Mouse (Mus musculus): ENCODE measurements at regions not wholly inside any gene's neighbourhood (a gene's known extent, or its start where the extent isn't known, plus 50 kb on each side); places are given as distances from the start of the nearest gene placed in this dataset.
"Not testable (repeated sequence)": the region's sequence is repeated elsewhere in the genome, so short reads cannot be mapped to it uniquely, and the experiment has no call there.

DNA sequence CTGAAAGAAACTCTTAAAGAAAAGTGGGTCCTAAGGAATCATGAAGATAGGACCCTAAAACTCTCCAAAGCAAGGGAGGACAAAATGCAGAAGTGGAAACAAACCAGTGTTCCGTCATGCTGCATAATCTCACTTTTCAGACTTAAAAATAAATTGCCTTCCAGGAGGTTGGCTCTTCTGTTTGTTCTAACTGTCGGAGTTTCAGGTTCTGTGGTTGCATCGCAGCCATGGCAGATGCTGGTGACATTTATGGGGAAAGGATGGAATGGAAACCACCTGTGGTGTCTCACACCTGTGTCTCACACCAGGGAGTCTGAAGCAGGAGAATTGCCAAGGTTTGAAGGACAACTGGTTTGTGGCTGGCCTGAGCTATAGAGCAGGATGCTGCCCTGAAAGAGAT lies 50.9 kb upstream of the Hivep1 start:
- H3K9ac ChIP-seq (replicated peaks; ENCODE audit: low read depth, low read length), result no peak overlapping the region
- H3K27ac ChIP-seq (ENCODE audit: low read depth), result no peak overlapping the region
- no peaks in the 10 kb centered on the region for H3K4me1 ChIP-seq (ENCODE audit: control insufficient read depth, insufficient read depth)
- no peaks in the 10 kb centered on the region for H3K9me3 ChIP-seq (replicated peaks; ENCODE audit: control insufficient read depth, low read length)
- no peaks in the 10 kb centered on the region for H3K27me3 ChIP-seq (ENCODE audit: control insufficient read depth, insufficient read depth, low read length)
- ATAC-seq (ENCODE audit: insufficient read depth, low read depth), result no peak
- TF ChIP-seq EP300 (IDR thresholded peaks at IDR 0.05; ENCODE audit: low read depth) (no peak), CTCF (IDR thresholded peaks at IDR 0.05; ENCODE audit: low read depth) (no peak)
- no peak overlapping the region for H3K4me2 ChIP-seq (ENCODE audit: low read depth, low read length)
- 67% methylated on average over 3 of the region's 3 CpGs for WGBS
- no peak for DNase-seq (ENCODE audit: low spot score)
- H3K4me3 ChIP-seq (ENCODE audit: low read depth, low read length), result no peak overlapping the region
- no peaks in the 10 kb centered on the region for H3K36me3 ChIP-seq (replicated peaks; ENCODE audit: control insufficient read depth, insufficient read depth, low read length)

DNA sequence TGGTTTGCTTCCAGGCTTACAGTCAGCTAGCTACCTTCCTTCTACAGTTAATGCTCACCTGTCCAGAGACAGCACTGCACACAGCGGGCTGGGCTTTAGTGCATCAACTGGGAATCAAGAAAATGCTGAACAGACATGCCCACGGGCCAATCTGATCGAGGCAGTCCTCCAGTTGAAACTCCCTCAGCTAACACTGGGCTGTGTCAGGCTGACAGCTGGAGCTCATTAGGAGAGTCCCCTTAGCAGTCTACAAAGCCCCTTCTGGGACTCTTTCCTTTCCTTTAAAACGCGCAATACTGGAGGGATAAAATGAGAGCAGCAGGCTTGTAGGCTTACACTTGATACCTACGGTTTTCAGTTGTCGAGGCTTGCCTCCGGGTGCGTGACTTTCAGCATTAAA lies 53.9 kb upstream of the Hivep1 start:
- Histone ChIP-seq H3K27ac (ENCODE audit: low read depth) (no peak overlapping the region), H3K9me3 (replicated peaks; ENCODE audit: control insufficient read depth, low read length) (no peaks in the 10 kb centered on the region), H3K9ac (replicated peaks; ENCODE audit: low read depth, low read length) (no peak overlapping the region), H3K27me3 (ENCODE audit: control insufficient read depth, insufficient read depth, low read length) (no peaks in the 10 kb centered on the region), H3K4me3 (ENCODE audit: low read depth, low read length) (no peak overlapping the region), H3K4me1 (ENCODE audit: control insufficient read depth, insufficient read depth) (no peaks in the 10 kb centered on the region), H3K36me3 (replicated peaks; ENCODE audit: control insufficient read depth, insufficient read depth, low read length) (no peaks in the 10 kb centered on the region), H3K4me2 (ENCODE audit: low read depth, low read length) (0 out of 2 replicates have a peak overlapping the region, but pooled peaks have one; percentile 12)
- DNase-seq (ENCODE audit: low spot score) (no peak), ATAC-seq (ENCODE audit: insufficient read depth, low read depth) (no peak)
- no peak for TF ChIP-seq CTCF (IDR thresholded peaks at IDR 0.05; ENCODE audit: low read depth)
- TF ChIP-seq EP300 (IDR thresholded peaks at IDR 0.05; ENCODE audit: low read depth), result no peak
- 44% methylated on average over 9 of the region's 9 CpGs for WGBS

DNA sequence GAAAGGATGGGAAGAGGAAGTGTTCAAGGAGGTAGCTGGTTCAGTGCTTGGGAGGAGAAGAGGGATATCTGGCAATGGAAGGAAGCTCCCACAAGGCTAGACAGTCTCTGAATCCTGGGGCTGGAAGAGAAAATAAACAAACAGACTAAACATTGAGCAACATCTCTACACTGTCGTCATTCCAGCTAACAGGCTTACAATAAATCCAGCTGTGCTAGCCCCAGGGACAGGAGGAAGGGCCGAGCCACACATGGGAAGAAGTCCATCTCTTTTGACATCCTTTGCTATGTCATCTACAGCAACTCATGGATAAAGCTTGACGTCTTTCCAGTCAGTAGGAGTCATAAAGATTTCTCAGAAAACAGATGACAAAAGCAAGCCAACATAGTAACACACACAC lies 57.7 kb upstream of the Hivep1 start:
- DNase-seq (ENCODE audit: low spot score) (no peak), ATAC-seq (ENCODE audit: insufficient read depth, low read depth) (no peak)
- no peak overlapping the region for H3K9ac ChIP-seq (replicated peaks; ENCODE audit: low read depth, low read length)
- TF ChIP-seq EP300 (IDR thresholded peaks at IDR 0.05; ENCODE audit: low read depth) (no peak), CTCF (IDR thresholded peaks at IDR 0.05; ENCODE audit: low read depth) (no peak)
- H3K36me3 ChIP-seq (replicated peaks; ENCODE audit: control insufficient read depth, insufficient read depth, low read length), result no peaks in the 10 kb centered on the region
- no peak overlapping the region for H3K27ac ChIP-seq (ENCODE audit: low read depth)
- H3K4me3 ChIP-seq (ENCODE audit: low read depth, low read length), result no peak overlapping the region
- 49% methylated on average over 3 of the region's 3 CpGs for WGBS
- H3K4me2 ChIP-seq (ENCODE audit: low read depth, low read length), result no peak overlapping the region
- no peaks in the 10 kb centered on the region for H3K4me1 ChIP-seq (ENCODE audit: control insufficient read depth, insufficient read depth)
- H3K9me3 ChIP-seq (replicated peaks; ENCODE audit: control insufficient read depth, low read length), result no peaks in the 10 kb centered on the region
- no peaks in the 10 kb centered on the region for H3K27me3 ChIP-seq (ENCODE audit: control insufficient read depth, insufficient read depth, low read length)

DNA sequence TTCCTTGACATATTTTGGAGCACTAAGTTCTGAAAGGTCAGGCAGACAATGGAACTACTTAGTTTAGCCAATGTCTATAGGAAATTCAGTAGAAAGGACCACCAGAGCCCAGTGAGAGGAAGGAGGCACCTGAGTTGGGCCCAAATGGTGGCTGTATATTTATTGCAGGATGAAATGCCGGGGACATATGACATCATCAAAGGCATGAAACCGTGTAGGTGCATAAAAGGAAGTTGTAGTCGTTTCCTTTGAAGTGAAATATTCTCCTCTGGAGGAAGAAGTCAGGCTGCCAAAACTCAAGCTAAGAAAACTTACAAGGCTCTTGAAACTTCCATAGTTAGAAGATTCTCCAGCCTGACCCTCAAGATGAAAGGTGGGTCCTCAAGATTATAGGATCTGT lies 75.9 kb upstream of the Hivep1 start:
- H3K9me3 ChIP-seq (replicated peaks; ENCODE audit: control insufficient read depth, low read length), result no peaks in the 10 kb centered on the region
- no peak for DNase-seq (ENCODE audit: low spot score)
- H3K27ac ChIP-seq (ENCODE audit: low read depth), result no peak overlapping the region
- no peaks in the 10 kb centered on the region for H3K27me3 ChIP-seq (ENCODE audit: control insufficient read depth, insufficient read depth, low read length)
- no peak overlapping the region for H3K4me3 ChIP-seq (ENCODE audit: low read depth, low read length)
- H3K36me3 ChIP-seq (replicated peaks; ENCODE audit: control insufficient read depth, insufficient read depth, low read length), result no peaks in the 10 kb centered on the region
- 60% methylated on average over 3 of the region's 3 CpGs for WGBS
- no peak overlapping the region for H3K4me2 ChIP-seq (ENCODE audit: low read depth, low read length)
- no peaks in the 10 kb centered on the region for H3K4me1 ChIP-seq (ENCODE audit: control insufficient read depth, insufficient read depth)
- ATAC-seq (ENCODE audit: insufficient read depth, low read depth), result no peak
- H3K9ac ChIP-seq (replicated peaks; ENCODE audit: low read depth, low read length), result no peak overlapping the region
- TF ChIP-seq EP300 (IDR thresholded peaks at IDR 0.05; ENCODE audit: low read depth) (no peak), CTCF (IDR thresholded peaks at IDR 0.05; ENCODE audit: low read depth) (no peak)

DNA sequence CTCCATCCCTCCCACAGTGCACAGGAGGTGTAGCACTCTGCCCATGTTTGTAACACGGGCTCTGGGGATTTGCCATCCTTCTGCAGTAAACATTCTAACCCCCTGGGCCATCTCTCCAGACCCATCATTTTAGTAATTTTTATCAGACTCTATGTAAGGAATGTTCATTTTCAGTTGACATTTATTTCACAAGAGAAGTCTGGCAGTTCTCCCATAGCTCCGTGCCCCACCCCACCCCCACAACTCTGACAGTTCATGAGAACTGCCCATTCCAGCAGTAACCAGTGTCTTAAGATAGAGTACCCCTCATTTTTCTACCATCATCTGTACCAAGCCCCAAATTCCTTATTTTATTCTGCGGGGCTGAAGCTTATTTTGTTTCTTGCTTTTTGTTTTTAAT lies 88.9 kb upstream of the Hivep1 start:
- Histone ChIP-seq H3K4me1 (ENCODE audit: control insufficient read depth, insufficient read depth) (no peaks in the 10 kb centered on the region), H3K4me2 (ENCODE audit: low read depth, low read length) (no peak overlapping the region), H3K9ac (replicated peaks; ENCODE audit: low read depth, low read length) (no peak overlapping the region), H3K9me3 (replicated peaks; ENCODE audit: control insufficient read depth, low read length) (no peaks in the 10 kb centered on the region), H3K4me3 (ENCODE audit: low read depth, low read length) (no peak overlapping the region), H3K27ac (ENCODE audit: low read depth) (no peak overlapping the region), H3K36me3 (replicated peaks; ENCODE audit: control insufficient read depth, insufficient read depth, low read length) (no peaks in the 10 kb centered on the region), H3K27me3 (ENCODE audit: control insufficient read depth, insufficient read depth, low read length) (no peaks in the 10 kb centered on the region)
- DNase-seq (ENCODE audit: low spot score), result no peak
- no peak for ATAC-seq (ENCODE audit: insufficient read depth, low read depth)
- TF ChIP-seq CTCF (IDR thresholded peaks at IDR 0.05; ENCODE audit: low read depth) (no peak), EP300 (IDR thresholded peaks at IDR 0.05; ENCODE audit: low read depth) (no peak)
- WGBS, result 56% methylated on average over 3 of the region's 3 CpGs

DNA sequence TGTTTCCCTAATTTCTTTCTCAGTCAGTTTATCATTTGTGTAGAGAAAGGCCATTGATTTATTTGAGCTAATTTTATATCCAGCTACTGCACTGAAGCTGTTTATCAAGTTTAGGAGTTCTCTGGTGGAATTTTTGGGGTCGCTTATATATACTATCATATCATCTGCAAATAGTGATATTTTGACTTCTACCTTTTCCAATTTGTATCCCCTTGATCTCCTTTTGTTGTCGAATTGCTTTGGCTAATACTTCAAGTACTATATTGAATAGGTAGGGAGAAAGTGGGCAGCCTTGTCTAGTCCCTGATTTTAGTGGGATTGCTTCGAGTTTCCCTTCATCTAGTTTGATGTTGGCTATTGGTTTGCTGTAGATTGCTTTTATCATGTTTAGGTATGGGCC lies 90.9 kb upstream of the Hivep1 start:
- H3K27ac ChIP-seq (ENCODE audit: low read depth); H3K9ac ChIP-seq (replicated peaks; ENCODE audit: low read depth, low read length); ATAC-seq (ENCODE audit: insufficient read depth, low read depth); H3K36me3 ChIP-seq (replicated peaks; ENCODE audit: control insufficient read depth, insufficient read depth, low read length); H3K4me3 ChIP-seq (ENCODE audit: low read depth, low read length); H3K4me1 ChIP-seq (ENCODE audit: control insufficient read depth, insufficient read depth); H3K4me2 ChIP-seq (ENCODE audit: low read depth, low read length); H3K27me3 ChIP-seq (ENCODE audit: control insufficient read depth, insufficient read depth, low read length); H3K9me3 ChIP-seq (replicated peaks; ENCODE audit: control insufficient read depth, low read length); DNase-seq (ENCODE audit: low spot score): not testable (repeated sequence)
- 77% methylated on average over 3 of the region's 3 CpGs for WGBS
